Mouse (Mus musculus) layer of hippocampus, adult 18-20 months (tissue): ENCODE data around the gene Slc20a1. TPM values are rescaled to one million over a fixed set of nuclear protein-coding genes. Genes with fewer than 3 reads are reported as not detected.

Source experiments
- DNase-seq, 2 experiments: peaks; one replicate each; pipeline ENCODE4 v3.0.0; 2022; ENCODE audit warnings: low spot score in 2 of 2
- total RNA-seq, 2 experiments: library from RNA; stranded (reverse); gene quantifications; 2 replicates each; pipeline ENCODE4 v1.2.3; 2021

Gene Slc20a1
- total RNA-seq, 2 experiments from 2014 or later = 126 to 129 TPM

GRCm38 (mm10) chr2:129225251-129225819 is 26.8 kb downstream of the Slc20a1 start:
- no peak for DNase-seq

GRCm38 (mm10) chr2:129226296-129226851 is 27.8 kb downstream of the Slc20a1 start:
- no peak for DNase-seq

GRCm38 (mm10) chr2:129227011-129227529 is 28.5 kb downstream of the Slc20a1 start:
- DNase-seq = no peak

GRCm38 (mm10) chr2:129227709-129228108 is 29.1 kb downstream of the Slc20a1 start:
- DNase-seq = no peak

- DNase-seq = no peak
Observed at GRCm38 (mm10) chr2:129228571-129228970, 30.0 kb downstream of the Slc20a1 start.

- no peak for DNase-seq
Observed at GRCm38 (mm10) chr2:129229316-129229715, 30.8 kb downstream of the Slc20a1 start.

- peak; percentile 83 to 93 for DNase-seq
Observed at GRCm38 (mm10) chr2:129232023-129232422, 33.5 kb downstream of the Slc20a1 start.

- DNase-seq = peak in 1 of 2 experiments; percentile 38
Observed at GRCm38 (mm10) chr2:129232484-129232883, 33.9 kb downstream of the Slc20a1 start.

- no peak for DNase-seq
Observed at GRCm38 (mm10) chr2:129233218-129233617, 34.7 kb downstream of the Slc20a1 start.

GRCm38 (mm10) chr2:129233803-129234477 is 35.4 kb downstream of the Slc20a1 start:
- no peak for DNase-seq

- no peak for DNase-seq
Observed at GRCm38 (mm10) chr2:129234731-129235130, 36.2 kb downstream of the Slc20a1 start.

GRCm38 (mm10) chr2:129236526-129236925 is 38.0 kb downstream of the Slc20a1 start:
- no peak for DNase-seq

- DNase-seq = peak; percentile 45 to 70
Observed at GRCm38 (mm10) chr2:129240726-129241432, 42.3 kb downstream of the Slc20a1 start.

- no peak for DNase-seq
Observed at GRCm38 (mm10) chr2:129241845-129242833, 43.6 kb downstream of the Slc20a1 start.

- DNase-seq = no peak
Observed at GRCm38 (mm10) chr2:129243005-129243404, 44.4 kb downstream of the Slc20a1 start.

GRCm38 (mm10) chr2:129243786-129244185 is 45.2 kb downstream of the Slc20a1 start:
- DNase-seq = peak in 1 of 2 experiments; percentile 37

GRCm38 (mm10) chr2:129244446-129245120 is 46.0 kb downstream of the Slc20a1 start:
- DNase-seq = no peak

- no peak for DNase-seq
Observed at GRCm38 (mm10) chr2:129245618-129246017, 47.1 kb downstream of the Slc20a1 start.

- no peak for DNase-seq
Observed at GRCm38 (mm10) chr2:129246436-129246835, 47.9 kb downstream of the Slc20a1 start.

GRCm38 (mm10) chr2:129246924-129247323 is 48.4 kb downstream of the Slc20a1 start:
- DNase-seq = no peak
